Mouse (Mus musculus): ENCODE data around the gene Eif4e.
"Not testable (repeated sequence)": the region's sequence is repeated elsewhere in the genome, so short reads cannot be mapped to it uniquely, and the experiment has no call there.

Gene Eif4e

DNA sequence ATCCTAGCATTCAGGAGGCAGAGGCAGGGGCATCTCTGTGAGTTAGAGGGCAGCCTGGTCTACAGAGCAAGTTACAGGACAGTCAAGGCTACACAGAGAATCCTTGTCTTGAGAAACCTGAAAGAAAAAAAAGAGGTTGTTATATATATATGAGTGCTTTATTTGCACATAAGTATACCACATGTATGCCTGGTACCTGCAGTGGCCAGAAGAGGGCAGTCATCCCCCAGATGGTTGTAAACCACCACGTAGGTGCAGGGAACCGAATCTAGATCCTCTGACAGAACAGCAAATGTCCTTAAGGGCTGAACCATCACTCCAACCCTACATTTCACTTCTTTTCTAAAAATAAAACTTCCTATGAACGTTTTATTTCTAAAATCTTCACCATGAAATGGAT, 8.1 kb upstream of the Eif4e start:
- peak; percentile 55 for DNase-seq (ENCODE audit: low read depth, low spot score)

DNA sequence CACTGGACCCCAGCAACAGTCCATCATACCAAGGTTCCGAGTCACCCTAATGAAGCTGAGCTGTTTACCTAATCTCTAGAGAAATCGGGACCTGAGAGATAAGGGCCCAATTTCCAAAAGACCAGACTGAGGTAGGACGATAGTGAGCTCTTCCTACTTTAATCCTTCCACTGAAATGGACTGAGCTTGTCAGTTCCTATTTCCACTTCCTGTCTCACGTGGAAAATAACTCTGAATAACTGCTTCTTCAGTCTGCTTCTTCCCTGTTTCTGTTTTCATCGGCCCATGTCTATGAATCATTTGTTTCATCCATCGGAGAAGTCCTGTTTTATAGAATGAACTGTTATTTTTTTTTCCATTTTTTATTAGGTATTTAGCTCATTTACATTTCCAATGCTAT, 6.8 kb upstream of the Eif4e start:
- DNase-seq (ENCODE audit: low read depth, low spot score), result no peak

DNA sequence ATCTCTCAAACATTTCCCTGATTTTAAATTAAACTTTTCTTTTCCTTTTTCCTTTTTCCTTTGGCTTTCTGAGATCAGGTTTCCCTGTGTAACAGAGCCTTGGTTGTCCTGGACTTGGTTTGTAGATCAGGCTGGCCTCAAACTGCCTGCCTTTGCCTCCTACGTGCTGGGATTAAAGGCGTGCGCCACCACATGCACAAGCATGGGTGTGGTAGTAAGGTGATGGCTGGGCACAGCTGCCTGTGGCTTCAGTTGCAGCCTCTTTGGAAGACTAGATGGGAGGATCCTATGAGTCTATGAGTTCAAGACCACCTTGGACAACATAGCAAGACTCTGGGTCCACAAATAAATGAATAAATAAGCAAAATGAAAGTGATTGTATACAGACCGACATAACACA, 2.0 kb upstream of the Eif4e start:
- no peak for DNase-seq (ENCODE audit: low read depth, low spot score)

GRCm38 (mm10) chr3:138525494-138525893, 485 bp upstream of the Eif4e start:
- no peak for DNase-seq (ENCODE audit: low read depth, low spot score)

GRCm38 (mm10) chr3:138526916-138527666, 1.1 kb downstream of the Eif4e start:
- peak; percentile 99 for DNase-seq (ENCODE audit: low read depth, low spot score)

- peak; percentile 68 for DNase-seq (ENCODE audit: low read depth, low spot score)
Measured at GRCm38 (mm10) chr3:138527667-138528231, 1.8 kb downstream of the Eif4e start.

DNA sequence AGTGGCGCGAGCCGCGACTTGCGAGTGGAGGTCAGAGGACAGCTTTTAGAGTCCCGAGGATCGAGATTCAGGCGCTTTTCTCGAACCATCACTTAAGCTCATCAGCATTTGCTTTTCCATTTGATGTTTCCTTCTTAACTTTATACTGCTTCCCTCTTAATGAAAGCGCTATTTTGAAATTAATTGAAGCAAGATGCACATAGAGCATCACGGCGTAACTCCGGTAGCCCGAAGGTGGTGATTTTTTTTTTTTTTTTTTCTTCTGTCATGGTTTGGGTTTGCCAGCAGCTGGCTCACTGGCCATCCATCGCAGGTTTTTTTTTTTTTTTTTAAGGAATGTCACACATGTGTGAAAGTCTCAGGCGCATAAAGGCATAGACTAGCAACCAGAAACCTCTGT, 2.3 kb downstream of the Eif4e start:
- no peak for DNase-seq (ENCODE audit: low read depth, low spot score)

DNA sequence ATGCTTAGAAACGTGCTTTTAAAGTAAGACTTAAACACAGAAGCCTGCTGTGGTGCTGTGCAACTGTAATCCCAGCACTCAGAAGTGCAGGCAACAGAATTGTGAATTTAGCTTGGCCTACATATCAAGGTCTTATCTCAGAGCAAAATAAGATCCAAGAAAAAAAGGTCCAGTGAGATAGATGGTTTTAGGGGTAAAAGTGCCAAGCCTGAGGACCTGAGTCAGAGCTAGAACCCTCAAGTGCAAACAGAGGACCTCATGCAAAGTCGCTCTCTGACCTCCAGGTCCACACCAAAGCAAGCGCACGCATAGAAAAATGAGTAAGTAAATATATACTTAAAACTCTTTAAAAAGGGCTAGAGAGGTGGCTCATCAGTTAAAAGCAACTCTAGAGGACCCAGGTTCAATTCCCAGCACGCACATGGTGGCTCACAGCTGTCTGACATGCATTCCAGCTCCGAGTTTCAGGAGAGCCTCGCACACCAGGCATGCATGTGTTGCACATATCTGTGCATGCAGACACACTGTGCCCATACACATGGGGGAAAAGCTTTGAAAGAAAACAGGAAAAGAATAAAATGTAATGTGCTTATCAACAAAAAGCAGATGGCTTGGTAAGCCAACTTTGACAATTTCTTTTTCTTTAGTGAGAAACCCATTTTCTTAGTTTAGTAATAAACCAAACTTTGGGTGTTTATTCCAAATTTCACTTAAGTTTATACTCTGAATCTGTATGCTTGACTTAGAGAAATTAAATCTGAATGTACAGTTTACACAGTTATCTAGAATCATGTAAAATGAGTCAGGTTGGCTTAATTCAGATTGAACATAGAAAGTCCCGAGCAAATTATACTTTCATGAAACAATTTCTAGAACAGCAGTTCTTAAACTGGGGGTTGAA, 4.8 kb downstream of the Eif4e start:
- DNase-seq (ENCODE audit: low read depth, low spot score), result no peak

DNA sequence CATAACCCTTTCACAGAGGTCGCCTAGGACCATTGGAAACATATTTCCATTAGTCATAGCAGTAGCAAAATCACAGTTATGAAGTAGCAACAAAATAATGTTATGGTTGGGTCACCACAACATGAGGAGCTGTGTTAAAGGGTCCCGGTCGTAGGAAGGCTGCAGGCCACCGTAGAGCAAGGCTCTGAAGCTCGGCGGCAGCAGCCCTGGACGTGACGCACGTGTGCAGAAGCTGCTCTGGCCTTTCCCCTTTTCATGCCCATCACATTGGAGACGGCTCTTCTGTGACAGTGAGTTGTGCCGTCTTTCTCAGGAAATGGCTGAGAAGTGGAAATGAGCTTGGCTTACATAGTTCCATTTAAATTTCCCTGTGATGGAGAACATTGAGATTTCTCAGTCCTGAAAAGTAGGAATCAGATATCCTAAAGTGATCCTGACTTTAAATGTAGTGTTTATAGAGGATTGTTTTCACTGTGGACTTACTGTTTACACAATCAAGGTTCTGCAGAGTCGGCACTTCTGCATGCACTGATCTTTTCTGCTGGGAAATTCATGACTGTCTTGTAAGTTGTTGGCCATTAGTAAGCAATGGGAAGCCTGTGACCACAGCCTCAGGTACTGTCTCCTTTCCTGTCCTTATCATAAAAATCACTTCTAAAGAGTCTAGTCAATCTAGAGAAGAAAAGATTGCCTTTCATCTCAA, 5.7 kb downstream of the Eif4e start:
- DNase-seq (ENCODE audit: low read depth, low spot score), result no peak

- DNase-seq (ENCODE audit: low read depth, low spot score), result no peak
Measured at GRCm38 (mm10) chr3:138532764-138533163, 6.8 kb downstream of the Eif4e start.

GRCm38 (mm10) chr3:138536031-138536430, 10.1 kb downstream of the Eif4e start:
- no peak for DNase-seq (ENCODE audit: low read depth, low spot score)

DNA sequence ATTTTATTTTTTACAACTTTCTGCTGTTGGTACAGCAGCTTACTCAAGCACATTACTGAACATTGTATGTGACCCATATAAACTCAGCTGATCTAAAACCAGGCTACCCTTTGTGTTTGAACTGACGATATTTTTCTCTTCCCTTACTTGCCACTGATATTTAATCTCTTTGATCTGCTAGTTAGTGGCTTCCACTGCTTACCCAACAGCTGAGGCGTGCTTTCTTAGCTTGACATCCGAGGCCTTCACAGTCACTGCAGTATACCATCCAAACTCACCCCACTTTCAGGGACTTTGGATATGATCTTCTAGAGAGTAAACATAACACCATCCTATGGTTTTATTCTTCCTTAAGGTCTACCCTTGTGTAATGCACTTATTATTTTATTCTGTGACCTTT, 16.6 kb downstream of the Eif4e start:
- peak; percentile 50 for DNase-seq (ENCODE audit: low read depth, low spot score)

GRCm38 (mm10) chr3:138544117-138544516, 18.1 kb downstream of the Eif4e start:
- DNase-seq (ENCODE audit: low read depth, low spot score), result no peak

GRCm38 (mm10) chr3:138546678-138547077, 20.7 kb downstream of the Eif4e start:
- DNase-seq (ENCODE audit: low read depth, low spot score), result no peak

DNA sequence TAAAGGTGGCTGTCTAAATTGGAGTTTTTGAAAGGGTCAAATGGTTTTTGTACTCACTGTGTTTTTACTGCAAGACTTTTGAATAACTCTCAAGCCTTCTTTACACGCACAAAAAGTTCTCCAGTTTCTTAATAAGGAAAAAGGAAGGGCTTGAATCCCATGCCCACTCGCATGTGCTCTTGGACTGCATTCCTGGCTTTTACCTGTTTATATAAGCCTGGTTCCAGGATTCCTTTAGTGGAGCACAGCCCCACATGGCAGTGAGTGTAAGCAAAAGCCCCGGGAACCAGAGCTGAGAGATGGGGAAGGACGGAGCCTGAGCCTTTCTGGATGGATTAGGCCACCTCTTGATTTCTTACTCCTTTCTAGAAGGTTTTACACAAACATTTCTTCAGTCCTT, 23.1 kb downstream of the Eif4e start:
- DNase-seq (ENCODE audit: low read depth, low spot score), result no peak

DNA sequence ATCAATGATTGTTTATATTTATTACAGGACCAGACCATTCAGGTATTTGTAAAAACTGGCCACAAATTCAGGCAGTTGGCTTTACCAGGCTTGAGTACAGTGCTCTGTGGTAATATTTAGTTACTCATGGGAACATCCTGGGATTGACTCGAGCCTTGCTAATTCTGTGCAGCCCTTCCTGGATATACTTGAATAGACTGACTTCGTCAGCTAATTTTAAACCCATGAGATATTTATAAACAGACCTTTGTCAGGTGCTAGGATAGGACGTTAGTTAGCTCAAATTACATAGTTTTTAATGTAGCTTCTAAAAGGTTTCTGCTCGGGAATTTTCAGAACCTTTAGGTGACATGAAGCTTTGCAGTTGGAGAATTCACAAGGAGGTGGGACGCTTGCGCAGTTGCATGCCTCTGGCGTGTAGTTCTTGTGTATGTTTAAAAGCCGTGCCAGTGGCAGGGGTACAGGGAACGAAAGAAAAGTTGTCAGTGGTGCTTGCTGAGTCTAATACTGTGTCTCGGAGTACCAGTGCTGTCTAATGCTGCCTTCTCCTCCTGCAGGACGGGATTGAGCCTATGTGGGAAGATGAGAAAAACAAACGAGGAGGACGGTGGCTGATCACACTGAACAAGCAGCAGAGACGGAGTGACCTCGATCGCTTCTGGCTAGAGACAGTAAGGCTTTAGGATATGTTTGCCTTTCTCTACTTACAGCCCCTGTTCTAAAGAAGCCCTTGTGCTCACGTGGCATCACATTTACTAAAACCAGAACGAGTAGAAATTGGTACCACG, 24.6 kb downstream of the Eif4e start:
- DNase-seq (ENCODE audit: low read depth, low spot score), result no peak

GRCm38 (mm10) chr3:138555279-138555678, 29.3 kb downstream of the Eif4e start:
- DNase-seq (ENCODE audit: low read depth, low spot score), result not testable (repeated sequence)

- DNase-seq (ENCODE audit: low read depth, low spot score), result no peak
Measured at GRCm38 (mm10) chr3:138558529-138558928, 32.5 kb downstream of the Eif4e start.

DNA sequence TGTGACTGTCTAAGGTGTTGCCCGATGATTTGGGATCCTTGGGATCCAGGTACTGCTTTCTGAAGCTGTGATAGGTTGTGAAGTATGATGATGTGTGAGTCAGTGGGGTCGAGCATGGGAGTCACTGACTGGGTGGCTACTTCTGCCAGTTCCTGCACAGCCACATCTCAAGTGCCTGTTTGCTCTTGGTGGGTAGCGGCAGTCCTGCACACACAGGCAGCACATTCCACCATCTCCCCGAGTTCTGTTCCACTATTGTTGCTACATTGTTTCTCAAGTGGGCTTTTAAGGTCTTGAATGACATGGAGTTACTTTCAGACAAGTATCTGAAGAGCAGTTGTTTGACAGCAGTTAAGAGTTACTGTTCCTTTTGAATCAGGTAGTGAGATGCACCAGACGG, 34.3 kb downstream of the Eif4e start:
- DNase-seq (ENCODE audit: low read depth, low spot score), result no peak

DNA sequence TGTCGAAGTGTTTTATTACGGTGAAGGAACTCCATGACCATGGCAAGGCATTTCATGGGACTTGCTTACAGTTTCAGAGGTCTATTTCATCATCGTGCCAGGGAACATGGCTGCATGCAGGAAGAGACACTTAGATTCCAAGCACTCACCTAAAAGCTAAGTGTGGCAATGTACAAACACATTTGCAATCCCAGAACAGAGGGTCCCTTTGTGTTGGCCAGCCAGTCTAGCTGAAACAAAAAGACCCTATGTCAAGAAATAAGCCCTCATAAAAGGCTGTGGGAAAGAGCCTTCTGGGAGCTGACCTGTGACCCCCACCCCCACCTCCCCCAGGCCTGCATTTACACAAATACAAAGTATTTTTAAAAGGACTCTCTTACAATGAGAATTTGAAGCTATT, 34.9 kb downstream of the Eif4e start:
- no peak for DNase-seq (ENCODE audit: low read depth, low spot score)

DNA sequence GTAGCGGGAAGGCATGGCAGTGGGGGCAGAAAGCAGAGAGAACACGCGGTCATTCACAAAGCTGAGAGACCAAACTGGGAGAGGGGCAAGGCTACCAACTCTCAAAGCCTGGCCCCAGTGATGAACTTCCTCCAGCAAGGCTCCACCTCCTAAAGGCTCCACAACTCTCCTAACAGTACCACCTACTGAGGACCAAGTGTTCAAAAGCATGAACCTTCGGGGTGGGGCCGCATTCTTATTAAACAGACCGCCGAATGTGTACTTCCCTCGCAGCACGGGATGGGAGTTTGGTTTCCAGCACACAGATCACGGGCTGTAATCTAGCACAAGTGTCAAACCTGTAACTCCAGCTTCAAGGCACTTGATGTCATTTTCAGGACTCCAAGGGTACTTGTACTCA, 52.9 kb downstream of the Eif4e start:
- DNase-seq (ENCODE audit: low read depth, low spot score), result no peak

Measured in CD4-positive helper T cell, adult 2 months (primary cell).